Mouse (Mus musculus) bone marrow, adult 2 months (tissue): ENCODE measurements around the gene Zfp185.

Experiments
- CTCF ChIP-seq: fragments of 200-500 bp; IDR thresholded peaks from 2 replicates; pipeline ENCODE4 v1.5.1; 2011; ENCODE audit warnings: low read length, control low read depth; ENCODE audit not compliant: control insufficient read depth, insufficient read depth
- POLR2A ChIP-seq: fragments of 200-500 bp; IDR thresholded peaks from 2 replicates; pipeline ENCODE4 v1.6.1; 2011; ENCODE audit warnings: low read depth, mild to moderate bottlenecking, control low read depth, low read length, borderline replicate concordance; ENCODE audit not compliant: control insufficient read depth

- TF ChIP-seq POLR2A (no peak), CTCF (no peak)
Measured at GRCm38 (mm10) chrX:72961511-72961910, 25.6 kb upstream of the Zfp185 start.
